In the genomic region with DNA sequence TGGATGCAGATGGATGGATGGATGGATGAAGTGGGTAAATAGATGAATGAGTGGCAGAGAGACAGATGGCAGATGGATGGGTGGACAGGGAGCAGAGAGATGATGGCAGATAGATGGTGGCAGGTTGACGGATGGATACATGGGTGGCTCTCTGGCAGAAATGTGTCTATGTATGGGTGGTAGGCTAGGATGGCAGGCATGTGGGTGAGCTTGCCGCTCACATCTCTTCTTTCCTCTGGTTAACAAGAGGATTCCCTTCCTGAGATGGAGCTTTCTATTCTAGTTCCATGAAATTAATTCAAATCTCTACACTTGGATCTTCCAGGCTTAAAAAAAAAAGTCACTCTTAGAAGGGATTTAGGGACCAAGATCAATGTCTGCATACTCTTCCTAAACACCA, we compare ENCODE assay signal across 11 mouse cellular contexts.
"Had no signal": no experiment of that assay in that cellular context is flagged by ENCODE, and none has a peak within 500 bp of the region (broad histone marks: within the 10 kb centered on the region; RNA-seq: fewer than 3 reads in every experiment).

No protein-coding gene starts in this region.

- DNase-seq: gastrocnemius, postnatal 14 days; gastrocnemius, postnatal 36 days; heart, adult 11 months; heart, adult 2 months; heart, postnatal 10 days; left cerebral cortex, postnatal 4 days had no signal

- ATAC-seq: hindbrain, embryonic 16.5 days; inflammation-experienced regulatory T-cells, adult 6 months; intestine, embryonic 15.5 days; intestine, postnatal 0 days; liver, embryonic 12.5 days had no signal
